Mouse (Mus musculus) cerebral cortex, adult 2 months (tissue): ENCODE results near the gene Cog5.

ENCODE experiments used
- WGBS: fragments of 180-500 bp; shearing (Covaris S2); methylation state at CpG from one replicate; pipeline ENCODE4 v1.1.7; 2018; 5-methylcytosine and 5-hydroxymethylcytosine counted together

Cog5 gene

GRCm38 (mm10) chr12:31824831-31825230 lies 170.2 kb downstream of the Cog5 start:
- 64% methylated on average over 5 of the region's 5 CpGs for WGBS

GRCm38 (mm10) chr12:31825821-31826220 lies 171.2 kb downstream of the Cog5 start:
- WGBS: 36% methylated on average over 10 of the region's 10 CpGs

DNA sequence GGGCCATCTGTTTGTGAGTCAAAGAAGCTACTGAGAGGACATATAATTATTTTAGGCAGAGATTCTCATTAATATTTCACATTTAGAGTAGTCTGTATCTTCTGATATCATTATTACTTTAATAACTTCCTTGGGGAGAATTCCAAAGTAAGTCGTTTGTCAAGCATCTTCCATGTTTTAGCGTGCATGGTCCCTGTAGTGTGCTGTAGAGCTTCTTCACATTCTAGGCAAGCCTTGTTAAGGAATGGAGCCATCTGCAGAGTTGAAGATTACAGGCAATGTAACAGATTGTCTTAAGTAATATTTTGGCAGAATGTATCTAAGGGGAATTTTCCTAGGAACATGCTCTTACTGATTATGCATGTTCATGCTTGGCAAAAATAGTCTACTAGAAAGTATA lies 171.8 kb downstream of the Cog5 start:
- whole genome bisulfite sequencing: 58% methylated on average over 2 of the region's 2 CpGs

GRCm38 (mm10) chr12:31835480-31835879 lies 180.8 kb downstream of the Cog5 start:
- WGBS: 96% methylated on average over 5 of the region's 5 CpGs

GRCm38 (mm10) chr12:31836211-31836610 lies 181.5 kb downstream of the Cog5 start:
- WGBS: 27% methylated on average over 1 of the region's 1 CpGs

DNA sequence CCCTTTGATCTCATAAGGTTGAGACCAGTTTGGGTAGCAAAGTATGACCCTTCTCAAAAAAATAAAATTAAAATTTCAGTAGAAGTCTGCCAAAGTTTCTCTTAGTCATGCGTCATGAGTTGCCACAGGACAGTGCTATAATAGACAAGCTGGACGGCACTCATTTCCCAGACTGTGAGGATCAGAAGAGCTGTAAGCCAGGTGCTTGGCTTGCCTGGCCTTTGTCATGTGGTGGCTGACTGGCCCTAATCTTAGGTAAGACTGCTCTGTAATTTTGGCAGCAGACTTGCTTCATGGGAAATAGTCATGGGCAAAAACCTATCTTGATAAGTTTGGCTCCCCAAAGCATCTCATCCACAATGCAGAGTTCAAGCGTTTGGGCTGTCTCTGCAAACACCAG lies 191.4 kb downstream of the Cog5 start:
- 94% methylated on average over 3 of the region's 3 CpGs for WGBS

DNA sequence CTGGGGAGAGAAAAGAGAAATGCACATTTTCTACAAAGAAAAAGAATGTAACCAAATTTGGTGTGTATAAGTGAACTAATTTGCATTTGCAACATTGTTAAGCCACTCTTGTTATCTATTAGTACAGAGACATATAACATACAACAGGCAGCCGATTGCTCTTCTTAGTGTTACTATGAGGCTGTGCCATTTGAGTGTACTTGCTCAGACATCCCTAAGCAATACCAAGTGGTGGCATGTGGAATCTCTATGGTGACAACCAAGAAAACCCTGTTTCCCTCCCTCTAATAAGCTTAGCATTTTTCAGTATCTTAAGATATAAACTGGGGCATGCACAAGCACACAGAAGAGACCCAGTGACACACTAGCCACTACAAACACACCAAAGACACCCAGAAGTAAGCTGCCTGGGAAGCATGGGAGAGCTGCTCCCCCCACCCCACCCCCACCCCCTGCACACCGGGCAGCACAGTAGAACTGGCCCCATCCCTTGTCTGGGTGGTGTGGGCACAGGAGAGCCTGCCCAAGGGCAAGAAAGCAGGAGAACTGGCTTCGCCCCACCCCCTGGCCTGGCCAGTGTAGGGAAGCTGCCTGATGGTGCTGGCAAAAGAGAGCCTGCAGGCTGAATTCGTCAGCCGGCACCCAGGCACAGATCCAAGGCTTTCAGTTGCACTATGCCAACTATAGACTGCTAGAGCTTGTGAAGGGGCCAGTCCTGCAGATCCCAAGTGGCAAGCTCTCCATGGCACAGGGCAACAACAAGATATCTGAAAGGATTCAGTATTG lies 194.2 kb downstream of the Cog5 start:
- WGBS: 43% methylated on average over 5 of the region's 5 CpGs

DNA sequence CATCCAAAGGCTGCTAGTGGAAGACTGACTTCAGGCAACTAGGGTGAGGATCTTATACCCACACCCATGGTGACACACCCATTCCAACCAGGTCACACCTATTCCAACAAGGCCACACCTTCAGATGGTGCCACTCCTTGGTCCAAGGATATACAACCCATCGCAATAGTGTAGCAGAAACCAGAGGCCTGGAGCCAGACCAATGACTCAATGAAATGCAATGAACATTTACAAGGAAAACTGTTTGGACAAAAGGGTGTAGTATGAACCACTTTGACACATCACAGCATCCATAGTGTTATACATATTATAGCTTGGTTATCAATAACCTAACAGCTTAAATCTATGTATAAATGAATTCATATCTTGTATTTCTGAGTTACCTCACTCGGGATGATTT lies 194.9 kb downstream of the Cog5 start:
- 97% methylated on average over 2 of the region's 2 CpGs for WGBS

DNA sequence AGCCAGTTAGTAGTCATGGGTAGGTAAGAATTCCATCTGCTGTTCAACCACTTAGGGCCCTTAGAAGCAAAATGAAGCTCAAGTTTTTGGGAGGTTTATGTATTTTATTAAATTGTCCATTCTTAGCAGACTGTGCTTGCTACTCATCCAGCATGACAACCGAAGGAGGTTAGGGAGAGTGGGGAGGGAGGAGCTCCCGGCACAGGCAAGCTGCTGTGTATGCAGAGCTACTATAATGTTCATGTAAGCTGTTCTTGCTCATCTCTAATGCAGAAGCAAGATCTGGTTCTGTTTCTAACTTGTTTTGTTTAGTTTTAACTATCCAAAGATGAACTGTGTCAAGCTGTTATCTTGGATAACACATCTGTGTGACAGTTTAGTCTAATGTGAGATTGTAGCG lies 199.4 kb downstream of the Cog5 start:
- 46% methylated on average over 3 of the region's 3 CpGs for WGBS

- 66% methylated on average over 2 of the region's 2 CpGs for WGBS
Observed at GRCm38 (mm10) chr12:31854817-31855216, 200.1 kb downstream of the Cog5 start.

GRCm38 (mm10) chr12:31857784-31858183 lies 203.1 kb downstream of the Cog5 start:
- 44% methylated on average over 7 of the region's 7 CpGs for WGBS

- WGBS: 85% methylated on average over 16 of the region's 16 CpGs
Observed at GRCm38 (mm10) chr12:31862668-31863538, 208.2 kb downstream of the Cog5 start.

- 54% methylated on average over 4 of the region's 4 CpGs for WGBS
Observed at GRCm38 (mm10) chr12:31876775-31877174, 222.1 kb downstream of the Cog5 start.

DNA sequence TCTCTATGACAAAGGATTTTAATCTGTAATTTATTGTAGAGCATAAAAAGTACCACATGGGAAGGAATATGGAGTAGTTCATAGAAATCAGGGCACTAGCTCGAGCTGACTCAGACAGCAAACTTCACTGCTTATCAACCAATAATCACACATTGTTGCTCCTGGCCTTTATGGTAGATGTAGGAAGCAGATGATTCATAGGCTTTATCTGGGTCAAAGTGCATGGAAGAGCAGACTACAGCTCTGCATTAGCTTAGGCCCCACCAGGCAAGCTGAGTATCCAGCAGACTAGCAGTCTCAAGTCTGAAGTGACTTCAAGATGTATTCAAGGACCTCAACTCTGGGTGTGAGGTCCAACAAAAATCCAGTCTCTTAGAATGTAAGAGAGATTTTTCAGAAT lies 228.1 kb downstream of the Cog5 start:
- WGBS: 71% methylated on average over 1 of the region's 1 CpGs

- WGBS: 75% methylated on average over 4 of the region's 4 CpGs
Observed at GRCm38 (mm10) chr12:31884365-31884764, 229.7 kb downstream of the Cog5 start.

DNA sequence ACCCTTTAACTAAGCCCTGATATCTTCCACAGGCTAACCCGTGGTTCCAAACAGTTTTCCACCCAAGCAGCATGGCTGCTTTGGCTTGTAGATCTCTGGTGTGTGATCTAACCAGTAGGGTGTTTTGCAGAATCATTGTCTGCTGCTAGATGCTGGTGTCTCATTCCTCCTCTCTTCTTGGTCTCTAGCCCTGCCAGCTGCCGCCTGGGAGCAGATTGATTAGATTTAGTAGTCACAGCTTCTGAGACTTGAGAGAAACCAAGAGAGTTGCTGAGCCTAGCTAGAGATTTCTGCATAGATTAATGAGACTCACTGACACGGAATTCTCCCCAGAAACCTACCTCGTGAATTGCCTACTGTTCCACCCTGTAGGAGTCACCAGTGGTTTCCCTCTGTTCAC lies 230.4 kb downstream of the Cog5 start:
- 55% methylated on average over 4 of the region's 4 CpGs for WGBS

DNA sequence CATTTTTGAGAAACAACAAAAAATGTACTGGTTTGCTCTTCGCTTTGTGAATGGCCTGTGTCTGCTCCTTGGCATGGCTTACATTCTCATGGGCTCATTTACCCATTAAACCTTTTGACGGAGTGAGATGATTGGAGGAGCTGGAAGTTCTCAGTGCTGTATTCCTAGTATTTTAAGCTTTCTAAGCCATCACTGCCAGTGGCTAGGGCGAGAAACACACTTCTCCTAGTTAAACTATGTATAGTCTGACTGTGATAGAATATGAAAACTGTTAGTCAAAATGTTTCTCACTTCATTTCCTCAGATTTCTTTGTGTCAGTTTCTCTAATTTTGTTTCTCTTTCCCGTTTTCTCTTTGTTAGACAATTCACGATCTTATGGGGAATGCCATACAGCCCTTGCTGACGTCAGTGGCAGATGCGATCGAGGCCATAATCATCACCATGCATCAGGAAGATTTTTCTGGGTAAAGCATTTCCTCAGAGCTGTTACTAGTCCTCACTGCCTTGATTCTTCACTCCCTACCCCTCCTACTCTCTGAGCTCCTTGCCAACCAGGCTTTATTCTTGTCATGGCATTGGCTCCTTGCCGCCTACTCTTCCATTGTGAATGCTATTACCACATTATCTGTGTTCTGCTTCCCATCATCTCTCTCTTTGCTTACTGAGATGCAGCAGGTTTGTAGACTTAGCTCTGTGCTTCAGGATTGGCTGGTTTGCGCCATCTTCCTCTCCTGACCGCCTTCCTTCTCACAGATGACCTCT lies 231.4 kb downstream of the Cog5 start:
- 66% methylated on average over 11 of the region's 11 CpGs for WGBS

- 49% methylated on average over 6 of the region's 6 CpGs for WGBS
Observed at GRCm38 (mm10) chr12:31890685-31891084, 236.0 kb downstream of the Cog5 start.

- WGBS: 72% methylated on average over 7 of the region's 7 CpGs
Observed at GRCm38 (mm10) chr12:31892771-31893170, 238.1 kb downstream of the Cog5 start.

DNA sequence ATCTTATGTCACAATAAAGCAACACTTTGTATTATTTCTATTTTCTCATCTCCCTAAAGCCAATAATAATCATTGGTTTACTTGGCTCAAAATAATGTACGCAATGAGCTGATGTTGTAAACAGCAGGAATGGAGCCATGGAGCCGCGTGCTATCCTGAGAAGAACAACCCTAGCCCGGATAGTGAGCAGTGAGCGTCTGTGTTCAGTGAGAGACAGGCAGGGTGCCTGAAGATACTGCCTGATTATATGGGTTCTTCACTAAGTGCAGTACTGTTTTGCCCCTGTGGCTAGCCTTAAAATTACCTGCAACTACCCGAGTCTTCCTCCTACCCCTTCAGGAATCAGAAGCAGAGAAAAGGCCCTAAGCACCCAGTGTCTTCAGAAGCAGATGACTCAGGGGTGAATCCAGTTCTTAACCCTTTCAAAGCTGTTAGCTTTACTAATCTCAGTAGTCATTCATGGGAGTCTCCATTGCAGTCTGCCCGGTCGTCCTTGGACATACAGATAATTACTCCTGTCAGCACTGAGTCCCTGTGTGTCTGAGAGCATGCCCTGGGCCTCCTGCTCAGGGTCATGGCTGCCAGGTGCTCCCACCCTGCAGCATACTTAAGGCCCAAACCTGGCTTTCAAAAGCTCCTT lies 240.5 kb downstream of the Cog5 start:
- 54% methylated on average over 8 of the region's 8 CpGs for WGBS

- 29% methylated on average over 2 of the region's 2 CpGs for WGBS
Observed at GRCm38 (mm10) chr12:31895888-31896287, 241.2 kb downstream of the Cog5 start.

- 42% methylated on average over 5 of the region's 5 CpGs for WGBS
Observed at GRCm38 (mm10) chr12:31896295-31896694, 241.6 kb downstream of the Cog5 start.
